Mouse (Mus musculus) hematopoietic multipotent progenitor cell, adult 10-12 weeks (in vitro differentiated cells): ENCODE data around the gene Upf1. TPM values are rescaled to one million over a fixed set of nuclear protein-coding genes. Genes with fewer than 3 reads are reported as not detected.

ENCODE experiments used
- polyA plus RNA-seq: library from polyadenylated mRNA; stranded (reverse); fragments of >175 nt; gene quantifications from 2 replicates; pipeline ENCODE4 v1.2.3, GENCODE M21; 2012; ENCODE audit warnings: low replicate concordance

The Upf1 gene
- 89.7 and 137 TPM in 2 replicates for polyA plus RNA-seq

GRCm38 (mm10) chr8:70353194-70353817, at the start of gene Upf1:
Gene Upf1, minus strand, starts transcription at chr8:70353278.

DNA sequence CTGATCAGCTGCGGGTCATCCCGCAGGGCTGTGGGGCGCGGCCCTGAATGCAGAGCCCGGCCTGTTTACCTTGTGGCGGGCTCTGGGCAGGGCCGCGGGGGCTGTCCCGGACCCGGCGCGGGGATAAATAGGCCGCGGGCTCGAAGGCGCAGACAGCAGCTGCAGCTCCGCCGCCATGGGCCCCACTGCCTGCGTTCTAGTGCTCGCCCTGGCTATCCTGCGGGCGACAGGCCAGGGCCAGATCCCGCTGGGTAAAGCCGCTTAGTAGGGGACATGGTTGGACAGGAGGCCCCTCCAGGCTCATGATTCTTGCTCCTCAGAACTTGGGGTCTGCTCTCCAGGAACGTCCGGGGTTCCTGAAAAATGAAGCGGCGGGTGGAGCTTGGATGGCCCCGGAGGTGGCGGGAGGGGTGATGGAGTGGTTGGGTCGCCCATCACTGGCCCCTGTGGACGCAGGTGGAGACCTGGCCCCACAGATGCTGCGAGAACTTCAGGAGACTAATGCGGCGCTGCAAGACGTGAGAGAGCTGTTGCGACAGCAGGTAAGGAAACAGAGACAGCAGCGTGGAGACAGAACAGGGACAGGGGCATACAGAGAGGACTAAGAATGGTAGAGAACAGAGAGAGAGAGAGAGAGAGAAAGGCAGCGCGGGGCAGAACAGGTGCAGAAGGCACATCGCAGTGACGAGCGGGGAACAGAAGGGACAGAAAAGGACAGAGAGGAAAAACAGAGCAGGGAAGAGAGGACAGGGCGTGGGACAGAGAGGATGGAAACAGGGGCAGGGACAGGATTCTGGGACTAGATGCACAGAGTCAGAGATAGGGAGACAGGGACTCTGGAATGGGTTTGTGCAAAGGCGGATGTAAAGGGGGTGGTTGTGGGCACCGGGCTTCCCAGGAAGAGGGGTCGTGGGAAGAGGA, 20.6 kb upstream of the Upf1 start, which contains the start of gene Comp:
Gene Comp, plus strand, starts transcription at position 162 of the 921 bp plus-strand sequence.

DNA sequence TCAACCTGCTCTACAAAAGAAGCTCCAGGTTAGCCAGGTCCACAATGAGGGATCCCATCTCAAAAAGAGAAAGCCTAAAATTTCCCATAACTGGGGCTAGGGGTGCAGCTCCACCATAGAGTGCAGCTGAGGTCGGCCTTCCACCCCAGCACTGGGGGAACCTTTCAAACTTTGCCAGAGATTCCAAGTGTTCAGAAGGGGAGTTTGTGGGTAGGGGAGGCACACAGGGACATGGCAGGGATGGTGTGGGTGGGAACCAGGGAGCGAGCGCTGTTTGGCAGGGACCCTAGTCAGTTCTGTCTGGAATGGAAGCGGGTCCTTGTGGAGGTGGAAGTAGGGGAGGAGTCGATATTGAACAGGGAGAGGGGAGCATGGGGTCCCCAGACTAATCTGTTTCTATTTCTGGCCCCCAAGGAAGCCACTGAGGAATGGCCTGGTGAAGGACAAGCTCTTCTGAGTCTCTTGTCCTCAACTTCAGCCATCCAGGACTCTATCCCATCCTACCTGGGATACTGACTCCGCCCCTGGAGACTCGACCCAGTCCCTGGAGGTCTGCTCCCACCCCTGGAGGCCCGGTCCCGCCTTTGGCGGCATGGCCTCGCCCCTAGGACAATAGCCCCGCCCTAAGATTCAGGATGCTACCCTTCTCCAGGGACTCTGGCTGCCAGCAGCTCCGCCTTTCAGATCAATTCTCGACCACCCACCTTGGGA, 23.8 kb downstream of the Upf1 start, which contains the start of gene Gdf1:
Gene Gdf1, plus strand, starts transcription at position 694 of the 711 bp plus-strand sequence.

GRCm38 (mm10) chr8:70315624-70316510, 37.2 kb downstream of the Upf1 start, which contains the start of gene Cers1:
Gene Cers1, plus strand, starts transcription at chr8:70315775.

DNA sequence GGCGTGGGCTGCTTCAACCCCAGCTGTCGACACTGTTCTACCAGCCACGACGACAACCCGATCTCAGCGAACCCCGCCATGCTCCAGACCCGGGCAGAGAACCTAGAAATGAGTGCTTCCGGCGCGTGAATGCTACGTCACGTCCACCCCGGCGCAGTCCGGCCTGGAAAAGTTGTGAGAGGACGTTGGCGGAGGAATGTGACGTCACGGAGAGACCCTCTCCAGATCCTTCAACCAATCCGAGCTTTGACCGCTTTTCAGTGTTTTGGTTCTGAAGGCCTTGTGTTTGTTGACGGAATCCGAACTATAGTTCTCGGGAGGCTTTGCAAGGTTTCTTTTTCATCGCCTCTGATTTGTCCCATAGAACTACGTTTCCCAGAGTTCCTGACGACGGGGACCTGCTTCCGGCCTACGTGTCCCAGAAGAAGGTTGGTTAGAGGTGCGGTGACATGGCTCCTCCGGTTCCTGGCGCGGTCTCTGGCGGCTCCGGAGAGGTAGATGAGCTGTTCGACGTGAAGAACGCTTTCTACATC, 50.7 kb downstream of the Upf1 start, which contains the start of the genes Ddx49 and Cope:
Gene Ddx49, minus strand, starts transcription at position 132 of the 533 bp plus-strand sequence.
Gene Cope, plus strand, starts transcription at position 161 of the 533 bp plus-strand sequence.

DNA sequence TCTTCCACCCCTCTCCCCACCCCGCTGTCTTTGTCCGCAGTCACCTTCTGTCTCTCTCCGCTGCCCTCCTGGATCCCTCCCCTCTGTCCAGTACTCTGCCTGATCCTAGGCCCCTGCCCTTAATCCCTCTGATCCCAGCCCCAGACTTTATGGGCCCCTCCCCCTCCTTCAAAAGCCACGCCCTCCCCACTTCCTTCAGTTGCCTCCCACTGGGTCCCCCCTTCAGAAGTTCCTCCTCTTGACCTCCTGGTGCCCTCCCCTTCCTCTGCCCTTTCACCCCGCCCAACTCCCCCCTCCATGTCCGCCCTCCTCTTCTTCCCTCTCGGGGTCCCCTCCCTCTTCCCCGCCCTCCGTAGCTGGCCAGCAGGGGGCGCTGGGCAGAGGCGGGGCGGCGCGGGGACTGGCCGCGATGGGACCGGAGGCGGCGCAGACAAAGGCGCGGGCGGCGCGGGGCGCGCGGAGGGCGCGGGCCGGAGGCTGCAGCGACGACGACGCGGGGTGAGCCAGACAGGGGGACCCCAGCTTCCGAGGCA, 70.4 kb downstream of the Upf1 start, which contains the start of gene Homer3:
Gene Homer3, plus strand, starts transcription at position 225 of the 533 bp plus-strand sequence.

Other genes with a start within 250 kb of the Upf1 start
- 0.13 and 0.22 TPM in 2 replicates for gene Ncan, start 232.4 kb downstream of the Upf1 start, polyA plus RNA-seq
- 6.3 and 14.2 TPM in 2 replicates for gene Nr2c2ap, start 221.9 kb downstream of the Upf1 start, polyA plus RNA-seq
- gene Rfxank, start 214.1 kb downstream of the Upf1 start, polyA plus RNA-seq: 6.1 and 18.1 TPM in 2 replicates
- 8.0 and 46.2 TPM in 2 replicates for gene Borcs8, start 213.8 kb downstream of the Upf1 start, polyA plus RNA-seq
- 8.0 and 22.3 TPM in 2 replicates for gene Mef2b, start 213.6 kb downstream of the Upf1 start, polyA plus RNA-seq
- 104 and 138 TPM in 2 replicates for gene Tmem161a, start 180.9 kb downstream of the Upf1 start, polyA plus RNA-seq
- 10.1 and 12.4 TPM in 2 replicates for gene Slc25a42, start 141.0 kb downstream of the Upf1 start, polyA plus RNA-seq
- 40.6 and 92.2 TPM in 2 replicates for gene Sugp2, start 119.1 kb downstream of the Upf1 start, polyA plus RNA-seq
- gene Armc6, start 118.8 kb downstream of the Upf1 start, polyA plus RNA-seq: 8.9 and 12.0 TPM in 2 replicates
- 14.2 and 18.3 TPM in 2 replicates for gene Homer3, start 70.5 kb downstream of the Upf1 start, polyA plus RNA-seq
- 25.7 and 31.1 TPM in 2 replicates for gene Ddx49, start 50.8 kb downstream of the Upf1 start, polyA plus RNA-seq
- gene Cope, start 50.8 kb downstream of the Upf1 start, polyA plus RNA-seq: 177 and 198 TPM in 2 replicates
- 0.26 and 1.4 TPM in 2 replicates for gene Cers1, start 37.5 kb downstream of the Upf1 start, polyA plus RNA-seq
- 0.27 and 0.54 TPM in 2 replicates for gene Gdf1, start 23.5 kb downstream of the Upf1 start, polyA plus RNA-seq
- gene Comp, start 20.3 kb upstream of the Upf1 start, polyA plus RNA-seq: 0.09 and 0.41 TPM in 2 replicates
- gene Crtc1, start 86.3 kb upstream of the Upf1 start, polyA plus RNA-seq: 23.0 and 38.0 TPM in 2 replicates
- 7.5 and 7.9 TPM in 2 replicates for gene Klhl26, start 123.7 kb upstream of the Upf1 start, polyA plus RNA-seq
- 0.34 TPM in 1 of 2 replicates, not detected in the other for gene Tmem59l, start 134.1 kb upstream of the Upf1 start, polyA plus RNA-seq
- gene Crlf1, start 139.9 kb upstream of the Upf1 start, polyA plus RNA-seq: 0.13 and 0.34 TPM in 2 replicates
- 130 and 215 TPM in 2 replicates for gene Rex1bd, start 153.5 kb upstream of the Upf1 start, polyA plus RNA-seq
- 756 and 1,789 TPM in 2 replicates for gene Uba52, start 157.5 kb upstream of the Upf1 start, polyA plus RNA-seq
- gene Fkbp8, start 174.4 kb upstream of the Upf1 start, polyA plus RNA-seq: 658 and 1,767 TPM in 2 replicates
- 25.8 and 38.2 TPM in 2 replicates for gene Kxd1, start 174.7 kb upstream of the Upf1 start, polyA plus RNA-seq
- gene Ell, start 186.2 kb upstream of the Upf1 start, polyA plus RNA-seq: 46.8 and 56.3 TPM in 2 replicates
- 123 and 176 TPM in 2 replicates for gene Isyna1, start 241.1 kb upstream of the Upf1 start, polyA plus RNA-seq